Mouse (Mus musculus): Measurements from ENCODE around the gene Esrrg.

GRCm38 (mm10) chr1:187795551-187795950, 187.0 kb downstream of the Esrrg start:
- TF ChIP-seq CTCF (IDR thresholded peaks at IDR 0.05; ENCODE audit: borderline replicate concordance, insufficient read depth, low read length): no peak
- no peak for TF ChIP-seq POLR2A (IDR thresholded peaks at IDR 0.05; ENCODE audit: low read depth, low read length)

All from embryonic fibroblast, embryonic 13.5 days (primary cell).